Mouse (Mus musculus): ENCODE measurements around the gene Tarsl2. TPM values are rescaled to one million over a fixed set of nuclear protein-coding genes. Genes with fewer than 3 reads are reported as not detected.

Tarsl2 gene
- total RNA-seq (2023; ENCODE audit: inconsistent age), result 8.0 to 10.6 TPM (median 9.3 TPM) in 4 replicates

GRCm38 (mm10) chr7:65644643-65645351 lies at the start of gene Tarsl2:
Gene Tarsl2 (plus strand): TSS chr7:65644898.

GRCm38 (mm10) chr7:65690869-65691268 lies 46.2 kb downstream of the Tarsl2 start, which contains the start of gene Tm2d3:
Gene Tm2d3 (plus strand): TSS chr7:65691169.

Other genes starting within 250 kb of the Tarsl2 start
- 0.22 to 1.2 TPM (median 0.45 TPM) in 3 of 4 replicates, not detected in the other for gene Tjp1, start 117.1 kb upstream of the Tarsl2 start, total RNA-seq (2023; ENCODE audit: inconsistent age)
- 24.3 to 30.3 TPM (median 29.6 TPM) in 4 replicates for gene Tm2d3, start 46.3 kb downstream of the Tarsl2 start, total RNA-seq (2023; ENCODE audit: inconsistent age)
- not detected in 4 replicates for gene Pcsk6, start 216.8 kb downstream of the Tarsl2 start, total RNA-seq (2023; ENCODE audit: inconsistent age)